Mouse (Mus musculus) megakaryocyte, embryonic 14.5 days (primary cell): Measurements from ENCODE around the gene Mnat1.

Source experiments
- FLI1 ChIP-seq: IDR thresholded peaks from 2 replicates; pipeline ENCODE4 v1.6.1; 2012; ENCODE audit warnings: low read length, inconsistent platforms, mixed read lengths
- GATA1 ChIP-seq: IDR thresholded peaks from 3 replicates; pipeline ENCODE4 v1.6.1; 2012; ENCODE audit warnings: mixed read lengths, low read length, inconsistent platforms, borderline replicate concordance

- TF ChIP-seq GATA1 (no peak), FLI1 (no peak)
Observed at GRCm38 (mm10) chr12:73162408-73163181, 39.1 kb downstream of the Mnat1 start.
